Mouse (Mus musculus): ENCODE measurements around the gene Mogat2.

Mogat2 gene

GRCm38 (mm10) chr7:99238417-99238816, at the start of gene Mogat2:
Mogat2 (minus strand) TSS chr7:99238619.
- no peak for DNase-seq

- DNase-seq, result peak; percentile 60
Measured at GRCm38 (mm10) chr7:99287287-99287686, 48.9 kb upstream of the Mogat2 start.

GRCm38 (mm10) chr7:99279586-99279985, 41.2 kb upstream of the Mogat2 start:
- DNase-seq, result no peak

- DNase-seq, result no peak
Measured at GRCm38 (mm10) chr7:99278309-99278708, 39.9 kb upstream of the Mogat2 start.

GRCm38 (mm10) chr7:99276679-99277078, 38.3 kb upstream of the Mogat2 start:
- DNase-seq, result no peak

- DNase-seq, result no peak
Measured at GRCm38 (mm10) chr7:99275131-99275530, 36.7 kb upstream of the Mogat2 start.

- DNase-seq, result no peak
Measured at GRCm38 (mm10) chr7:99271630-99272029, 33.2 kb upstream of the Mogat2 start.

- DNase-seq, result no peak
Measured at GRCm38 (mm10) chr7:99268951-99269945, 30.8 kb upstream of the Mogat2 start.

GRCm38 (mm10) chr7:99268506-99268900, 30.1 kb upstream of the Mogat2 start:
- no peak for DNase-seq

- peak; percentile 89 for DNase-seq
Measured at GRCm38 (mm10) chr7:99267897-99268505, 29.6 kb upstream of the Mogat2 start.

GRCm38 (mm10) chr7:99267251-99267896, 29.0 kb upstream of the Mogat2 start, which contains the start of gene Map6:
Map6 (plus strand) TSS chr7:99267447.
- DNase-seq, result peak; percentile 84

GRCm38 (mm10) chr7:99264597-99264996, 26.2 kb upstream of the Mogat2 start:
- DNase-seq, result no peak

- no peak for DNase-seq
Measured at GRCm38 (mm10) chr7:99263509-99263908, 25.1 kb upstream of the Mogat2 start.

GRCm38 (mm10) chr7:99261900-99262299, 23.5 kb upstream of the Mogat2 start:
- no peak for DNase-seq

GRCm38 (mm10) chr7:99255006-99255405, 16.6 kb upstream of the Mogat2 start:
- peak; percentile 70 for DNase-seq

GRCm38 (mm10) chr7:99250386-99250785, 12.0 kb upstream of the Mogat2 start:
- DNase-seq, result no peak

GRCm38 (mm10) chr7:99249582-99249911, 11.1 kb upstream of the Mogat2 start:
- peak; percentile 32 for DNase-seq

GRCm38 (mm10) chr7:99248906-99249581, 10.6 kb upstream of the Mogat2 start:
- DNase-seq, result no peak

- no peak for DNase-seq
Measured at GRCm38 (mm10) chr7:99248157-99248742, 9.8 kb upstream of the Mogat2 start.

GRCm38 (mm10) chr7:99242097-99242496, 3.7 kb upstream of the Mogat2 start:
- no peak for DNase-seq

GRCm38 (mm10) chr7:99236888-99237660, 1.3 kb downstream of the Mogat2 start:
- no peak for DNase-seq

GRCm38 (mm10) chr7:99235657-99236056, 2.8 kb downstream of the Mogat2 start:
- no peak for DNase-seq
